Mouse (Mus musculus): ENCODE results near the gene Gart. TPM values are rescaled to one million over a fixed set of nuclear protein-coding genes. Genes with fewer than 3 reads are reported as not detected.
"Not testable (repeated sequence)": the region's sequence is repeated elsewhere in the genome, so short reads cannot be mapped to it uniquely, and the experiment has no call there.

Gart gene
- polyA plus RNA-seq, 1 experiment = 27.4 TPM

- no peak for TF ChIP-seq GATA1 (IDR thresholded peaks at IDR 0.05; ENCODE audit: low read length)
- TF ChIP-seq TAL1 (IDR thresholded peaks at IDR 0.05; ENCODE audit: low read length) = no peak
- Histone ChIP-seq H3K9me3 (ENCODE audit: control insufficient read depth, low read length) (peaks cover 56% of the 10 kb centered on the region), H3K27me3 (ENCODE audit: control insufficient read depth) (no peaks in the 10 kb centered on the region; the same call in 1 of the 2 replicates), H3K4me1 (ENCODE audit: control insufficient read depth) (peaks cover 15% of the 10 kb centered on the region), H3K4me3 (replicated peaks) (no peak overlapping the region), H3K36me3 (ENCODE audit: control insufficient read depth) (peaks cover 100% of the 10 kb centered on the region)
Measured at GRCm38 (mm10) chr16:91655285-91655684, 8.5 kb upstream of the Gart start.

DNA sequence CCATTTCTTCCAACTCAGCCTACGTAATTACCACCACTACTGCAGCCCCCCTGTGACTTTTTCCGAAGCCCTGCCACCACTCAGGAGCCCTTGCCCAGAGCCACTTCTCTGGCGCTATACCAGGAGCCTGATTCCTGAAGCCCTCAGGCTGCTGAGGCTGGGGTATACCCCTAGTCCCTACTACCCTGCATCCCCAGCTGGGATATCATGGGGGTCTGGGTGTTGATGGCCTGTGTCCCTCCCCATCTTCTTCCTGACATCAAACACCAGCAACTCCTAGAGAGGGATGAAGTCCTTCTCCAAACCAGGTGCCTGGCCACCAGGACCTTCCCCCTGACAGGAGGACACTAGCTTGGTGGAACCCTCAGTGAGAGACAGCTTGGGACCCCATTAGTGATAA is 5.4 kb upstream of the Gart start:
- Histone ChIP-seq H3K36me3 (ENCODE audit: control insufficient read depth) (peaks cover 78% of the 10 kb centered on the region), H3K27me3 (ENCODE audit: control insufficient read depth) (no peaks in the 10 kb centered on the region; the same call in 1 of the 2 replicates), H3K4me1 (ENCODE audit: control insufficient read depth) (peaks cover 26% of the 10 kb centered on the region), H3K9me3 (ENCODE audit: control insufficient read depth, low read length) (peaks cover 25% of the 10 kb centered on the region), H3K4me3 (replicated peaks) (no peak overlapping the region)
- TF ChIP-seq TAL1 (IDR thresholded peaks at IDR 0.05; ENCODE audit: low read length) (no peak), GATA1 (IDR thresholded peaks at IDR 0.05; ENCODE audit: low read length) (no peak)

DNA sequence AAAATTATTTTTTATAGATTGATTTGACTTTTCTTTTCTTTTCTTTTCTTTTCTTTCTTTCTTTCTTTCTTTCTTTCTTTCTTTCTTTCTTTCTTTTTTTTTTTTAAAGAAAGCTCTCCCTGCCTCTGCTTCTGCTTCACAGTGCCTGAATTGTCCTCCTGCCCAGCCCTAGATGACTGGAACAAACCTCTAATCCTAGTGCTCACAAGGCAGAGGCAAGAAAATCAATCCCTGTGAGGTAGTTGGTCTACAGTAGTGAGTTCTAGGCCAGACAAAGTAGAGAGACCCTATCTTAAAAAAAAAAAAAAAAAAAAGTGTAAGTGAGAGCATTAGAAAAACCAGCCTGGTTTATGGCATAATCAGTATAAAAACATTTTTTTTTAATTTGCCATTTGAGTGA is 3.0 kb upstream of the Gart start:
- peaks cover 38% of the 10 kb centered on the region for H3K4me1 ChIP-seq (ENCODE audit: control insufficient read depth)
- TF ChIP-seq GATA1 (IDR thresholded peaks at IDR 0.05; ENCODE audit: low read length) (no peak), TAL1 (IDR thresholded peaks at IDR 0.05; ENCODE audit: low read length) (no peak)
- H3K36me3 ChIP-seq (ENCODE audit: control insufficient read depth) = peaks cover 55% of the 10 kb centered on the region
- H3K27me3 ChIP-seq (ENCODE audit: control insufficient read depth) = no peaks in the 10 kb centered on the region
- peak overlapping the region; percentile 40 for H3K4me3 ChIP-seq (replicated peaks)
- peaks cover 1% of the 10 kb centered on the region for H3K9me3 ChIP-seq (ENCODE audit: control insufficient read depth, low read length)

GRCm38 (mm10) chr16:91649246-91649645 is 2.5 kb upstream of the Gart start:
- no peaks in the 10 kb centered on the region for H3K9me3 ChIP-seq (ENCODE audit: control insufficient read depth, low read length)
- H3K4me3 ChIP-seq (replicated peaks) = peak overlapping the region; percentile 85
- peaks cover 43% of the 10 kb centered on the region for H3K4me1 ChIP-seq (ENCODE audit: control insufficient read depth)
- H3K36me3 ChIP-seq (ENCODE audit: control insufficient read depth) = peaks cover 53% of the 10 kb centered on the region
- no peaks in the 10 kb centered on the region for H3K27me3 ChIP-seq (ENCODE audit: control insufficient read depth)
- no peak for TF ChIP-seq TAL1 (IDR thresholded peaks at IDR 0.05; ENCODE audit: low read length)
- no peak for TF ChIP-seq GATA1 (IDR thresholded peaks at IDR 0.05; ENCODE audit: low read length)

GRCm38 (mm10) chr16:91648220-91648550 is 1.4 kb upstream of the Gart start:
- Histone ChIP-seq H3K4me1 (ENCODE audit: control insufficient read depth) (peaks cover 46% of the 10 kb centered on the region), H3K36me3 (ENCODE audit: control insufficient read depth) (peaks cover 47% of the 10 kb centered on the region), H3K4me3 (replicated peaks) (peak overlapping the region; percentile 85), H3K9me3 (ENCODE audit: control insufficient read depth, low read length) (no peaks in the 10 kb centered on the region), H3K27me3 (ENCODE audit: control insufficient read depth) (no peaks in the 10 kb centered on the region)
- TF ChIP-seq TAL1 (IDR thresholded peaks at IDR 0.05; ENCODE audit: low read length) (no peak), GATA1 (IDR thresholded peaks at IDR 0.05; ENCODE audit: low read length) (no peak)

DNA sequence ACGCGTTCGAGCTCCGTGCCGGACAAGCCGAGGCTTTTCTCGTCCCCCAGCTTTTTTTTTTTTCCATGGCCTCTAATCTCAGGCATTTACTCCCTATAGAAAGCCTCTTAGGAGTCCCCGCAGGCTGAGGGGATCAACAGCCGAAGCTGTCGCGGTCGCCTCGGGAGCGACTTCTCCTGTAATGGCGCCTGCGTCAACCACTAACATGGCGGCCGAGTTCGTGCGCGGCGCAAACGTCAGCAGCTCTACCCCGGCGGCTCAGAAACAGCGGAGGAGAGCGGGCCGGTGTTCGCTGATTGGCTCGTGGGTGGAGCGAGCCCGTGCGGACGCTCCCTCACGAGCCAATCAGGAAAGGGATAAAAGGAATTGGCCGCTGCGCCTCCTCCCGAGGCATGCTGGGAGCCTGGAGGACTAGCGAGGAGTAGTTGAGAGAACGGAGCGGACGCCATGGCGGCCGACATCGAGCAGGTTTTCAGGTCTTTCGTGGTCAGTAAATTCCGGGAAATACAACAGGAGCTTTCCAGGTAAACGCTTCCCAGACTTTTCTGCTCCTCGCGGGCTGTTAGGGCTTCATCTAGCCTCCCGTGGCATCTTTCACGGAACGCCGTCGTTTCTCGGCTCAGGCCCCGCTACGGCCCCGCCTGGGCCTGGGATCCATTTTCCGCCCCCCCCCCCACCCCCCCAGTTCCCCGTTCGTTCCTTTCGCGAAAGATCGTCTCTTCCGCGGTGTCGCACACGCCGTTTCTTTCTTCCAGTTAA is 888 bp upstream of the Gart start, which contains the start of gene Son:
Gene Son, plus strand, starts transcription at position 46 of the 759 bp plus-strand sequence.
- TF ChIP-seq GATA1 (IDR thresholded peaks at IDR 0.05; ENCODE audit: low read length) (no peak), TAL1 (IDR thresholded peaks at IDR 0.05; ENCODE audit: low read length) (no peak)
- H3K27me3 ChIP-seq (ENCODE audit: control insufficient read depth) = no peaks in the 10 kb centered on the region
- no peaks in the 10 kb centered on the region for H3K9me3 ChIP-seq (ENCODE audit: control insufficient read depth, low read length)
- peaks cover 47% of the 10 kb centered on the region for H3K36me3 ChIP-seq (ENCODE audit: control insufficient read depth)
- peaks cover 47% of the 10 kb centered on the region for H3K4me1 ChIP-seq (ENCODE audit: control insufficient read depth)
- peak within 1 kb of the TSS; percentile 85 for H3K4me3 ChIP-seq (replicated peaks)

DNA sequence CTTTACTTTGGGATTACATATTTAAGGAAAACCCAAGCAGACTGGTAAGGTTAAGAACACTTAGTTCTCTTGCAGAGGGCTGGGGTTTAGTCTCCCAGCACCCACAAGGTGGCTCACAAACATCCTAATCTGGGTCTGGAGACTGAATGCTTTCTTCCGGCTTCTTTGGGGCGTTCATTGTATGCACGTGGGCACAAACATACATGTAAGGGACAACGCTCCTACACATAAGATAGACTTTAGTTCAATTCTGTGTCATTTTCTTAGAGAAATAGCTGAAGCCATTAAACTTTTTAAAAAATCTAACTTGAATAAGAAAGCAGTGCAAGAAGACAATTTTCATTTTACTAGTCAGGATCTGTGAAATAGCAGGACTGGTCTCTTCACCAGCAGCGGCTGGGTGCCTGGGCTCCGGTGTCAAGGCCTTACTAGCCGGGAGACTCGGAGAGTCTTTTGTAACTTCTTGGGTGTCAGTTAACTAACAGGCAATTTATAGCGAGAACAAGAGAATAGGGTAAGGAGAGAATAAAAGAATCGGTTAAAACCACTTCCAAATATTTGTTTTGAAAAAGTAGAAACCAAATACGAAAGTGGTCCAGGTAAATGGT is 653 bp downstream of the Gart start:
- Histone ChIP-seq H3K4me3 (replicated peaks) (peak overlapping the region; percentile 85), H3K4me1 (ENCODE audit: control insufficient read depth) (peaks cover 38% of the 10 kb centered on the region), H3K9me3 (ENCODE audit: control insufficient read depth, low read length) (no peaks in the 10 kb centered on the region), H3K27me3 (ENCODE audit: control insufficient read depth) (no peaks in the 10 kb centered on the region), H3K36me3 (ENCODE audit: control insufficient read depth) (peaks cover 47% of the 10 kb centered on the region)
- TF ChIP-seq TAL1 (IDR thresholded peaks at IDR 0.05; ENCODE audit: low read length) = no peak
- TF ChIP-seq GATA1 (IDR thresholded peaks at IDR 0.05; ENCODE audit: low read length) = no peak

DNA sequence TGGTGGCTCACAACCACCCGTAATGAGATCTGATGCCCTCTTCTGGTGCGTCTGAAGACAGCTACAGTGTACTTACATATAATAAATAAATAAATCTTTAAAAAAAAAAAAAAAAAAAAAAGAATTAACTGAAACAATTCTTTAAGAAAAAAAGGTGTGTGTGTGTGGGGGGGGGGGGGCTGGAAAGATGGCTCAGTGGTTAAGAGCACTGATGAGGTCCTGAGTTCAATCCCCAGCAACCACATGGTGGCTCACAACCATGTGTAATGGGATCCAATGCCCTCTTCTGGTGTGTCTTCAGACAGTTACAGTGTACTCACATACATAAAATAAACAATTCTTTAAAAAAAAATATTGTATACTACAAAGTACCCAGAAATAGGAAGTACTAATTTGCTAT is 1.3 kb downstream of the Gart start:
- H3K27me3 ChIP-seq (ENCODE audit: control insufficient read depth); H3K9me3 ChIP-seq (ENCODE audit: control insufficient read depth, low read length): not testable (repeated sequence)
- Histone ChIP-seq H3K4me3 (replicated peaks) (peak overlapping the region; percentile 85), H3K4me1 (ENCODE audit: control insufficient read depth) (peaks cover 34% of the 10 kb centered on the region), H3K36me3 (ENCODE audit: control insufficient read depth) (peaks cover 44% of the 10 kb centered on the region)

DNA sequence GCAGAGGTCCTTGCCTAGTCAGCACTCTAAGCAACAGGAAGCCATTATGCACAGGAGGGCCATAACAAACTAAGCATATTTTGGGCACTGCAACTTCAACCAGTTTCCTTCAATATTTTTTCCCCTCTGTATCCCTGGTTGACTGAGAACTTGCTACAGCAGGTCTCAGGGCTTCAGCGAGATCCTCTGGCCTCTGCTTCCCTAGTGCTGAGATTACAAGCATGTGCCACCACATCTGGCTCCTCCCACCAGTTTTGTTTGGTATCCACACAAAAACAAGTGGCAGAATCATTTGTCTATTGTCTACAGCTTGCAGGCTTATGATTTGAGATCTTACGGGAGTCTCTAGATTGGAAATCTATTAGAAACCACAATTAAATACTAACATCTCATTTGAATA is 1.9 kb downstream of the Gart start:
- peaks cover 31% of the 10 kb centered on the region for H3K4me1 ChIP-seq (ENCODE audit: control insufficient read depth)
- no peak for TF ChIP-seq TAL1 (IDR thresholded peaks at IDR 0.05; ENCODE audit: low read length)
- no peak for TF ChIP-seq GATA1 (IDR thresholded peaks at IDR 0.05; ENCODE audit: low read length)
- H3K4me3 ChIP-seq (replicated peaks) = peak overlapping the region; percentile 5
- peaks cover 44% of the 10 kb centered on the region for H3K36me3 ChIP-seq (ENCODE audit: control insufficient read depth)
- H3K27me3 ChIP-seq (ENCODE audit: control insufficient read depth) = no peaks in the 10 kb centered on the region
- no peaks in the 10 kb centered on the region for H3K9me3 ChIP-seq (ENCODE audit: control insufficient read depth, low read length)

Measured in erythroblast, embryonic 14.5 days (primary cell).